8 mouse cellular contexts compared by ENCODE assay signal in the genomic region with DNA sequence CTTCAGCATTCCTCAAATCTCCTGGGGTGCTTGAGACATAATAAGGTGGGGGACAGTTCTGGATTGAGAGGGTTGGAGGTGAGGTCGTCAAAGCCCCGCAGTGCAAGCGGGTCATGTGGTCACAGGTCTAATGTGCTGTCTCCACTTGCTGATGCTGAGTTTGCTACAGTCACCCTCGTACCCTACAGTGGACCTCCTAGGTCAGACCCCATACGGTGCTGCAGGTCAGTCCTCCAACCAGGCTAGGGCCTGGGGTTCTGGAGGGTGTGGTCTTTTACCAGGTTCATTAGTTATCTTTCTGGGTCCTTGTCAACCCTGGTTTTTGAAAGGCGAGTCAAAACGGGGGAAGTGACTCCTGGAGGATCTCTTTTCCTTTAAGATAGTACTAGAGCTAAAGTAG. TPM values are rescaled to one million over a fixed set of nuclear protein-coding genes. Genes with fewer than 3 reads are reported as not detected.
DNase-seq lines count a peak whose midpoint lies in the region; ATAC-seq and TF ChIP-seq lines count a peak whose summit lies in the region.

No protein-coding gene starts in this region.

- H3K36me3 ChIP-seq in thymus, adult 2 months (ENCODE audit: control insufficient read depth, insufficient read depth, low read length) = no peaks in the 10 kb centered on the region
- no peaks in the 10 kb centered on the region for H3K36me3 ChIP-seq in limb, embryonic 15.5 days

- H3K4me1 ChIP-seq in thymus, adult 2 months (replicated peaks; ENCODE audit: control insufficient read depth, insufficient read depth, low read length) = peaks cover 41% of the 10 kb centered on the region
- H3K4me1 ChIP-seq in limb, embryonic 15.5 days = peaks cover 43% of the 10 kb centered on the region

- peak; percentile 52 for DNase-seq in cerebellum, adult 8-10 months
- DNase-seq in cerebellum, postnatal 14 days = no peak
- DNase-seq in thymus, adult 2 months = no peak
- no peak for DNase-seq in thymus, postnatal 36 days
- no peak for DNase-seq in right cerebral cortex, postnatal 10 days (ENCODE audit: low spot score in 2 of 2)
- no peak for DNase-seq in adipocyte (ENCODE audit: low spot score)

- peak overlapping the region; percentile 83 for H3K4me2 ChIP-seq in limb, embryonic 15.5 days

- WGBS in thymus, adult 2 months = 64% methylated on average over 7 of the region's 7 CpGs
- WGBS in limb, embryonic 15.5 days = 7% methylated on average over 7 of the region's 7 CpGs

- no peaks in the 10 kb centered on the region for H3K27me3 ChIP-seq in thymus, adult 2 months (ENCODE audit: control insufficient read depth, insufficient read depth, low read length)
- no peaks in the 10 kb centered on the region for H3K27me3 ChIP-seq in limb, embryonic 15.5 days

- no peak for TF ChIP-seq POLR2A in thymus, adult 2 months (IDR thresholded peaks at IDR 0.05; ENCODE audit: control insufficient read depth, extremely low read depth, insufficient read depth, low read length, poor library complexity)

- no peak for TF ChIP-seq CTCF in thymus, adult 2 months (IDR thresholded peaks at IDR 0.05; ENCODE audit: borderline replicate concordance, control insufficient read depth, extremely low read depth, insufficient read depth, low read length, poor library complexity)

- H3K4me3 ChIP-seq in thymus, adult 2 months (ENCODE audit: control insufficient read depth, insufficient read depth, low read length) = peak overlapping the region; percentile 41; the same call in 1 of the 2 replicates
- H3K4me3 ChIP-seq in limb, embryonic 15.5 days = peak overlapping the region; percentile 84

- H3K27ac ChIP-seq in thymus, adult 2 months (ENCODE audit: control insufficient read depth, insufficient read depth, low read length) = no peak overlapping the region
- peak overlapping the region; percentile 61 for H3K27ac ChIP-seq in limb, embryonic 15.5 days

- ATAC-seq in limb, embryonic 15.5 days (ENCODE audit: insufficient number of reproducible peaks, low FRiP score, low TSS enrichment, low read depth) = no peak
- ATAC-seq in CD4-positive, CD25-positive, alpha-beta regulatory T cell, adult 4 months = no peak

- no peaks in the 10 kb centered on the region for H3K9me3 ChIP-seq in limb, embryonic 15.5 days

- H3K9ac ChIP-seq in limb, embryonic 15.5 days = peak overlapping the region; percentile 91

RNA-seq across cellular contexts. Expression of a gene that starts 0.4 kb away (rescaled TPM):
- 35.1 and 37.1 TPM in 2 replicates for polyA plus RNA-seq in thymus, adult 2 months (2012; rRNA removed)
- 15.6 and 22.0 TPM in 2 replicates for polyA plus RNA-seq in limb, embryonic 15.5 days (2015; fragmentation: Nextera tagmentation; extraction: Ambion mirVana)
- polyA plus RNA-seq in CD4-positive, CD25-positive, alpha-beta regulatory T cell, adult 4 months (2017; shearing (Covaris generic)) = 10 to 100 TPM; 25.3 to 25.7 TPM

RNA-seq across cellular contexts. Expression of a gene that starts 24.3 kb away (rescaled TPM):
- 40.0 and 47.8 TPM in 2 replicates for polyA plus RNA-seq in thymus, adult 2 months (2012; rRNA removed)
- 2.7 and 3.6 TPM in 2 replicates for polyA plus RNA-seq in limb, embryonic 15.5 days (2015; fragmentation: Nextera tagmentation; extraction: Ambion mirVana)
- 1 to 10 TPM; 3.3 to 3.8 TPM for polyA plus RNA-seq in CD4-positive, CD25-positive, alpha-beta regulatory T cell, adult 4 months (2017; shearing (Covaris generic))
